Mouse (Mus musculus) liver (tissue): ENCODE results near the gene Hmcn2.
A peak's percentile ranks its signal among the peaks of the same experiment; 100 is the strongest.

Experiments
- DNase-seq: peaks from one replicate; pipeline ENCODE4 v3.0.0-alpha.2; 2020; ENCODE audit warnings: mixed read lengths

The Hmcn2 gene

GRCm38 (mm10) chr2:31420914-31421313 is 106.7 kb downstream of the Hmcn2 start:
- no peak for DNase-seq

GRCm38 (mm10) chr2:31422576-31422975 is 108.4 kb downstream of the Hmcn2 start:
- no peak for DNase-seq

- DNase-seq = no peak
Observed at GRCm38 (mm10) chr2:31431477-31431876, 117.3 kb downstream of the Hmcn2 start.

GRCm38 (mm10) chr2:31434746-31435145 is 120.5 kb downstream of the Hmcn2 start:
- peak; percentile 34 for DNase-seq

GRCm38 (mm10) chr2:31435567-31435966 is 121.4 kb downstream of the Hmcn2 start:
- peak; percentile 63 for DNase-seq

- DNase-seq = no peak
Observed at GRCm38 (mm10) chr2:31437480-31438245, 123.4 kb downstream of the Hmcn2 start.

- no peak for DNase-seq
Observed at GRCm38 (mm10) chr2:31439576-31439975, 125.4 kb downstream of the Hmcn2 start.

GRCm38 (mm10) chr2:31442480-31443160 is 128.4 kb downstream of the Hmcn2 start:
- no peak for DNase-seq

GRCm38 (mm10) chr2:31446036-31446435 is 131.8 kb downstream of the Hmcn2 start:
- no peak for DNase-seq

GRCm38 (mm10) chr2:31446456-31446855 is 132.2 kb downstream of the Hmcn2 start:
- DNase-seq = no peak

GRCm38 (mm10) chr2:31447536-31447935 is 133.3 kb downstream of the Hmcn2 start:
- DNase-seq = no peak

- DNase-seq = no peak
Observed at GRCm38 (mm10) chr2:31448756-31449440, 134.7 kb downstream of the Hmcn2 start.

- DNase-seq = no peak
Observed at GRCm38 (mm10) chr2:31449441-31449815, 135.2 kb downstream of the Hmcn2 start.

- DNase-seq = no peak
Observed at GRCm38 (mm10) chr2:31449902-31450301, 135.7 kb downstream of the Hmcn2 start.

- DNase-seq = no peak
Observed at GRCm38 (mm10) chr2:31450661-31451060, 136.4 kb downstream of the Hmcn2 start.

GRCm38 (mm10) chr2:31451530-31451929 is 137.3 kb downstream of the Hmcn2 start:
- DNase-seq = no peak

- DNase-seq = no peak
Observed at GRCm38 (mm10) chr2:31453011-31453410, 138.8 kb downstream of the Hmcn2 start.

- DNase-seq = peak; percentile 68
Observed at GRCm38 (mm10) chr2:31453559-31454177, 139.5 kb downstream of the Hmcn2 start.

GRCm38 (mm10) chr2:31454280-31454679 is 140.1 kb downstream of the Hmcn2 start:
- peak; percentile 35 for DNase-seq

GRCm38 (mm10) chr2:31455418-31455817 is 141.2 kb downstream of the Hmcn2 start:
- DNase-seq = no peak

- DNase-seq = no peak
Observed at GRCm38 (mm10) chr2:31458460-31458859, 144.2 kb downstream of the Hmcn2 start.

- DNase-seq = no peak
Observed at GRCm38 (mm10) chr2:31458989-31459936, 145.0 kb downstream of the Hmcn2 start.
